ENCODE assay signal across 19 mouse cellular contexts in the genomic region with DNA sequence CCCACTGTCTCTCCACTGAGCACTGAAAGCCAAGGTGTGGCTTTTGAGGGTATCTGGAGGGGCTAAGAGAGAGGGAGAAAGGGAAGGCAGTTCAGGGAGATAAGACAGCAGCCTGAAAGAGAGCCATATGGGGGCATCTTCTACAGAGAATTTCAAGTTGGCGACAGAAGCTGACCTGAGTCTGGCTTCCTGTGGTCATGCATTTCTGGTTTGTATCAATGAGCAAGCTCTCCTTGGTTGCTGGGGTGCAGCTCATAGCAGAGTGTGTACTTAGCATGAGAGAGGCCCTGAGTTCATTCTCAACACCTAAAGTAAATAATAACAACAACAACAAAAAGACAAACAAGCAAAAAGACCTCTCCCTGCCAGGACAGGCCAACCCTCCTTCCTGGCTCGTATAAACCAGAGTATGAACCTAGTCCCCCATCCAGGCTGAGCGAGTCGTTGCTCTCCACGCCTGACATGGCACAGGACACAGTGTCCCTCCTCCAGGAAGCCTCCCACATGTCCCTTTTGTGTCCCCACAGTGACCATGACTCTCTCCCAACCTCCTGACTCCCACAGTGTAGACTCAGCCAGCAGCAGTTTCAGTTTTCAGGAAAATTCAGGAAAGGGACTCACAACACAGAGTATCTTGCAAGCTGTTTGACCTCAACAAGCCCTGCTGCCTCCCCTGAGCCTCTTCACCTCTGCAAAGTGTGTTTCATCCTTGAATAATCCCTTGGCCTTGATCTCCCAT. TPM values are rescaled to one million over a fixed set of nuclear protein-coding genes. Genes with fewer than 3 reads are reported as not detected.
DNase-seq lines count a peak whose midpoint lies in the region; ATAC-seq and TF ChIP-seq lines count a peak whose summit lies in the region.
"Had no signal": no experiment of that assay in that cellular context is flagged by ENCODE, and none has a peak within 500 bp of the region (broad histone marks: within the 10 kb centered on the region; RNA-seq: fewer than 3 reads in every experiment).

No protein-coding gene starts in this region.

- WGBS in lung, adult 2 months = 60% methylated on average over 5 of the region's 5 CpGs
- 71% methylated on average over 5 of the region's 5 CpGs for WGBS in small intestine, adult 2 months

- TF ChIP-seq CTCF in gastrocnemius, adult 2 months (IDR thresholded peaks at IDR 0.05) = no peak
- no peak for TF ChIP-seq CTCF in lung, adult 2 months (IDR thresholded peaks at IDR 0.05; ENCODE audit: insufficient read depth, low read length)
- TF ChIP-seq CTCF in G1E (IDR thresholded peaks at IDR 0.05; ENCODE audit: low read depth, low read length) = no peak
- no peak for TF ChIP-seq CTCF in small intestine, adult 2 months (IDR thresholded peaks at IDR 0.05; ENCODE audit: extremely low read depth, insufficient read length, insufficient replicate concordance, low read depth, low read length)
- TF ChIP-seq CTCF in layer of hippocampus, adult 2 months (conservative IDR thresholded peaks at IDR 0.05) = no peak

- TF ChIP-seq POLR2A in lung, adult 2 months (IDR thresholded peaks at IDR 0.05; ENCODE audit: borderline replicate concordance, extremely low read depth, low read depth, low read length) = no peak
- TF ChIP-seq POLR2A in small intestine, adult 2 months (IDR thresholded peaks at IDR 0.05; ENCODE audit: low read depth, low read length) = no peak

- no peak overlapping the region for H3K4me3 ChIP-seq in gastrocnemius, adult 2 months
- H3K4me3 ChIP-seq in lung, adult 2 months (replicated peaks; ENCODE audit: extremely low read depth, low read depth, low read length) = no peak overlapping the region
- peak overlapping the region; percentile 31; the same call in 1 of the 2 replicates for H3K4me3 ChIP-seq in G1E (ENCODE audit: low read depth, low read length)
- H3K4me3 ChIP-seq in small intestine, adult 2 months (ENCODE audit: low read depth, low read length) = no peak overlapping the region
- no peak overlapping the region for H3K4me3 ChIP-seq in layer of hippocampus, adult 2 months
- H3K4me3 ChIP-seq: forebrain, embryonic 12.5 days; heart, adult 2 months; neural tube, embryonic 13.5 days had no signal

- no peak overlapping the region for H3K27ac ChIP-seq in gastrocnemius, adult 2 months
- H3K27ac ChIP-seq in small intestine, adult 2 months (ENCODE audit: insufficient read depth, low read depth, low read length) = peak overlapping the region; percentile 74
- no peak overlapping the region for H3K27ac ChIP-seq in layer of hippocampus, adult 2 months
- H3K27ac ChIP-seq: forebrain, embryonic 12.5 days; heart, adult 2 months; hindbrain, embryonic 14.5 days; neural tube, embryonic 13.5 days had no signal

- peaks cover 9% of the 10 kb centered on the region for H3K4me1 ChIP-seq in lung, adult 2 months (ENCODE audit: control insufficient read depth, insufficient read depth, low read length)
- H3K4me1 ChIP-seq in G1E (ENCODE audit: insufficient read depth, low read depth, low read length) = peaks cover 96% of the 10 kb centered on the region
- H3K4me1 ChIP-seq in small intestine, adult 2 months (ENCODE audit: control insufficient read depth, insufficient read depth, insufficient read length, low read length) = peaks cover 58% of the 10 kb centered on the region
- H3K4me1 ChIP-seq: forebrain, embryonic 12.5 days; neural tube, embryonic 13.5 days had no signal

- H3K27me3 ChIP-seq in G1E (ENCODE audit: insufficient read depth, low read length) = no peaks in the 10 kb centered on the region
- H3K27me3 ChIP-seq in small intestine, adult 2 months (ENCODE audit: control insufficient read depth, insufficient read depth, low read length) = no peaks in the 10 kb centered on the region
- H3K27me3 ChIP-seq: forebrain, embryonic 12.5 days; neural tube, embryonic 13.5 days had no signal

- DNase-seq in gastrocnemius, postnatal 25 days = peak; percentile 2
- DNase-seq in gastrocnemius, adult 2 months = no peak
- peak; percentile 1 for DNase-seq in lung, postnatal 10 days
- no peak for DNase-seq in lung, adult 2 months
- no peak for DNase-seq in G1E (ENCODE audit: low spot score)
- no peak for DNase-seq in layer of hippocampus, adult 2 months (ENCODE audit: low spot score in 2 of 2)
- DNase-seq: adrenal gland, adult 8-10 months; embryo, embryonic 11 days; heart, adult 2 months; kidney, postnatal 36 days; liver, postnatal 0 days; lung, postnatal 36 days; right cerebral cortex, postnatal 14 days had no signal

- ATAC-seq in G1E (ENCODE audit: extremely low read depth, insufficient number of reproducible peaks, low FRiP score, poor library complexity, severe bottlenecking) = no peak
- ATAC-seq: CD4-positive, CD25-positive, alpha-beta regulatory T cell, adult 4 months; intestine, embryonic 16.5 days; liver, postnatal 0 days had no signal

- peaks cover 82% of the 10 kb centered on the region for H3K36me3 ChIP-seq in G1E (replicated peaks)
- H3K36me3 ChIP-seq in small intestine, adult 2 months (ENCODE audit: control insufficient read depth, insufficient read depth, low read length) = peaks cover 39% of the 10 kb centered on the region
- H3K36me3 ChIP-seq: forebrain, embryonic 12.5 days; neural tube, embryonic 13.5 days had no signal

- intact Hi-C loops in gastrocnemius, adult 2 months (cut with DNase I) = no loop called here

- H3K9me3 ChIP-seq in G1E (replicated peaks) = no peaks in the 10 kb centered on the region
- H3K9me3 ChIP-seq: forebrain, embryonic 12.5 days; neural tube, embryonic 13.5 days had no signal

RNA-seq across cellular contexts. Expression of gene Coro2a, which starts 11.9 kb away (rescaled TPM):
- total RNA-seq in gastrocnemius, postnatal 25 days (2021) = under 1 TPM in 1 of 2 experiments, not detected in 1; 0.20 TPM
- total RNA-seq in gastrocnemius, adult 2 months (2021) = under 1 TPM; 0.10 to 0.39 TPM
- 9.1 and 17.2 TPM in 2 replicates for polyA plus RNA-seq in lung, adult 2 months (2012; rRNA removed)
- total RNA-seq in G1E (2014; fragmentation: Nextera tagmentation) (148 and 158 TPM in 2 replicates), G1E (2017) (79.5 and 79.6 TPM in 2 replicates)
- polyA plus RNA-seq in G1E (2012) = 480 and 501 TPM in 2 replicates
- polyA plus RNA-seq in small intestine, adult 2 months (2012; rRNA removed) = 104 and 312 TPM in 2 replicates
- total RNA-seq in layer of hippocampus, adult 2 months (2021) = 10 to 100 TPM; 15.6 to 16.1 TPM

RNA-seq across cellular contexts. Expression of gene Trim14, which starts 54.2 kb away (rescaled TPM):
- 1 to 10 TPM in 1 of 2 experiments, under 1 TPM in 1; 0.46 to 1.4 TPM for total RNA-seq in gastrocnemius, postnatal 25 days (2021)
- total RNA-seq in gastrocnemius, adult 2 months (2021) = 1 to 10 TPM in 1 of 2 experiments, under 1 TPM in 1; 0.56 to 1.2 TPM
- 14.6 and 24.7 TPM in 2 replicates for polyA plus RNA-seq in lung, adult 2 months (2012; rRNA removed)
- total RNA-seq in G1E (2014; fragmentation: Nextera tagmentation) (13.0 and 18.7 TPM in 2 replicates), G1E (2017) (18.2 and 19.5 TPM in 2 replicates)
- polyA plus RNA-seq in G1E (2012) = 25.9 and 27.2 TPM in 2 replicates
- 24.9 and 58.2 TPM in 2 replicates for polyA plus RNA-seq in small intestine, adult 2 months (2012; rRNA removed)
- total RNA-seq in layer of hippocampus, adult 2 months (2021) = 1 to 10 TPM in 1 of 2 experiments, under 1 TPM in 1; 0.93 to 1.2 TPM

RNA-seq across cellular contexts. Expression of gene Tbc1d2, which starts 59.9 kb away (rescaled TPM):
- under 1 TPM; 0.64 to 0.78 TPM for total RNA-seq in gastrocnemius, postnatal 25 days (2021)
- under 1 TPM; 0.39 to 0.59 TPM for total RNA-seq in gastrocnemius, adult 2 months (2021)
- polyA plus RNA-seq in lung, adult 2 months (2012; rRNA removed) = 10.2 and 10.5 TPM in 2 replicates
- not detected in 2 replicates for total RNA-seq in G1E (2014; fragmentation: Nextera tagmentation)
- total RNA-seq in G1E (2017) = 0.12 and 0.16 TPM in 2 replicates
- polyA plus RNA-seq in G1E (2012) = 0.01 TPM in 1 of 2 replicates, not detected in the other
- 3.7 and 6.8 TPM in 2 replicates for polyA plus RNA-seq in small intestine, adult 2 months (2012; rRNA removed)
- total RNA-seq in layer of hippocampus, adult 2 months (2021) = 1 to 10 TPM; 2.6 to 3.1 TPM

Comparison
In these comparisons a context has a peak if more than half of its experiments do, and no peak if none do; other contexts are left out.
1. DNase-seq: peak in gastrocnemius, postnatal 25 days (single experiment) and lung, postnatal 10 days (single experiment); none in gastrocnemius, adult 2 months (single experiment), lung, adult 2 months (single experiment), G1E (single experiment) and layer of hippocampus, adult 2 months (0 of 2).
2. RNA of gene Coro2a, which starts 11.9 kb away (total RNA-seq): 79.5 to 158 TPM in G1E and 15.6 to 16.1 TPM in layer of hippocampus, adult 2 months; 0.10 to 0.39 TPM in gastrocnemius, adult 2 months and 0.20 TPM in gastrocnemius, postnatal 25 days; every median in the first group is over 10 times any median in the second.
3. RNA of gene Trim14, which starts 54.2 kb away (total RNA-seq): 13.0 to 19.5 TPM in G1E; 0.46 to 1.4 TPM in gastrocnemius, postnatal 25 days, 0.56 to 1.2 TPM in gastrocnemius, adult 2 months and 0.93 to 1.2 TPM in layer of hippocampus, adult 2 months; every median in the first group is over 4 times any median in the second.